Mouse (Mus musculus) skeletal muscle tissue, adult 2 months (tissue): ENCODE measurements around the gene Wdr64.

ENCODE experiments used
- DNase-seq: peaks from one replicate; pipeline ENCODE4 v3.0.0-alpha.2; 2012; ENCODE audit warnings: low read depth, low spot score

Wdr64 gene

DNA sequence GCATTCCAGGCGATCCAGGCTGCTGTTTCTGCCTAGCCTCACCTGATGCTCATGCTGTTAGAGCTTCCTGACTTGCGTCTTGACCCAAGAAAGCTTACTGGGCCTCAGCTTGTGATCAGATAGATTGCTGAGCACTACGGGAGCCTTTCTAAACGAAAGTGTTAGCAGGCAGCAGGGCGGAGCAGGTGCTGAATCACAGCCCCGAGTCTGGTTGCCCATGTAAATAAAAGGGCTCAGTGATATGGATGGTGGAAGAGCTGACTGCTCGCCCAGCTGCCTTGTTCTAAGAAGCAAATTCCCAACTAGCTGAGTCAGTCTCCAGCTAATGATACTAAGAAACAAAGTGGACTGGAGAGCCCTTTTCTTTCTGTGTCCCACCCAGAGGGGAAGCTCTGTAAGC, 27.4 kb downstream of the Wdr64 start:
- DNase-seq, result no peak

DNA sequence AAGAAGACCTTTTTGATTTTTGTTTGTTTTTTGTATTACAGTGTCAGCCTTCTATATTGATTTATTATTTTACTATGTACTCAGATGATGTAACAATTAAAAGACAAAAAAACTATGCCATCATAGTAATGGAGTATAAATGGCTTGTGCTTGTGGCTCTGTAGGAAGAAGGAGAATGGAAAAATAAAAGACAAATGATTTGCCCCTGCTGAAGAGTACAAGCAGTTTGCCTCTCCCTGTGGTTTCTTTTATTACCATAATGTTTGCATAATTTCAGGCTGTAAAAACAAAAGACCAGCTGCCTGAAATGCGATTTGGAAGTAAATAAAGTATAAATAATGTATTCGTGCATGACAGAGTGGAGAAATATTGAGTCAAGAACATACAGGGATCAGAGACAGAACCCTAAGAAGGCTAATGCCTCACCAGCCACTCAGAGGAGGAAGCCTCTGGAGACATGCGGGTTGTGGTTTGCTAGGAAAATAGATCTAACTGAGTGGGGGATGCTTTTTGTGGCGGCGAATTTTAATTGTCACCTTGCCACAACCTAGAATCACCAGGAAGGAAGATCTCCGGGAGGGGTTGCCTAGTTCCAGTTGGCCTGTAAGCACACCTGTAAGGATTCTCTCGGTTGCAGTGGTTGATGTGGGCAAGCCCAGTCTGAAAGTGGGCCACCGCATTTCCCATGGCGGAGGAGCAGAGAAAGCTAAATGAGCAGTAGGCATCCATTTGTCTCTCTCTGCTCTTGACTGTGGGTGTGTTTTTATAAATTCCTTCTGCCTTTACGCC, 56.4 kb downstream of the Wdr64 start:
- no peak for DNase-seq

DNA sequence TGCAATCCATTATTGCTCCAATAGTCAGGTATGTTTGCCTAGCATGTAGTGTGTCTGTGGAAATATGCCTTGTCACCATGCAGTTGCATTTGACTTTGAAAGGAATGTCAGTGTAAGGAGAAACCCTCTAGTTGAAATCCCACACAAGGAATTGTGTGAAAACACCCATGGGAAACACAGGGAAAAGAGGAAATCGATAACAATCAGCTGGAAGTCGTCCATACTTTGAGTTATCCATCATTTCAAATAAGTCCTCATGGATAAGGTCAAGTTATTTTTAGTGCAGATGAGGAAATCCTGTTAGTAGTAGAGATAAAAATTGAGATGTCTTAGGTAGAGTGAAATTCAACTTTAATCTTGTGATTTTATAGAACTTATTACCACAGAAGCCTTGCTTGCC, 96.3 kb downstream of the Wdr64 start:
- DNase-seq, result no peak

DNA sequence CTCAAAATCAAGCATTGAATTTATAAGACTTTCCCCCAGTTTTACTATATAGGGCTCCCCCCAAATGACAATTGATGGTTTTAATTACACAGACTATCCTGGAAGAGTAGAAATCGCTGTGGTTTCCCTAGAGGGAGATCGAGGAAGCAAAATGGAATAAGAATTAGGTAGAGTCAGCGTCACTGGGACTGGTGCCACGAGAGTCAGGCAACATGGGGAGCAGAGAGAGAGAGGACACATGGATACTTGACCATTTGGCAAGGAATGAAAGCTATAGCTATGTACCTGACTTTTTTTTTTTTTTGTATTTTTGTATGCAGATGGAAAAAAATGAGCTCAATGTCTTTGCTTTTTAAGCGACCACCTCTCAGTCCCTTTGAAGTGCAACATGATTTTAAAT, 110.0 kb downstream of the Wdr64 start:
- DNase-seq, result no peak

DNA sequence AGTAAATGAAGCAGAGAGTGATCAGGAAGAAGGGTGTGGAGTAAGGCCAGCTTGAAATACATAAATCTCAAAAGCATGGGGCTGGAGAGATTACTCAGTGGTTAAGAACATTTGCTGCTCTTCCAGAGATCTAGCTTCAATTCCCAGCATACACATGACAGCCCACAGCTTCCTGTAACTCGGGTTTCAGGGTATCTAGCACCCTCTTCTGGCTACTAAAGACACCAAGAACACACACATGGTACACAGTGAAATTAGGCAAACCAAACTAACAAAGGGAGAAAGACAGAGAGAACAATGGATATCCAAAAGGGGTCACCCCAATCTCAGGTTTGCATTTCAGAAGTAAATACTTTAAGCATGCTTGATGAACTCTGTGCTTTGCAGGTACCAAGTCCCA, 113.2 kb downstream of the Wdr64 start:
- DNase-seq, result no peak

DNA sequence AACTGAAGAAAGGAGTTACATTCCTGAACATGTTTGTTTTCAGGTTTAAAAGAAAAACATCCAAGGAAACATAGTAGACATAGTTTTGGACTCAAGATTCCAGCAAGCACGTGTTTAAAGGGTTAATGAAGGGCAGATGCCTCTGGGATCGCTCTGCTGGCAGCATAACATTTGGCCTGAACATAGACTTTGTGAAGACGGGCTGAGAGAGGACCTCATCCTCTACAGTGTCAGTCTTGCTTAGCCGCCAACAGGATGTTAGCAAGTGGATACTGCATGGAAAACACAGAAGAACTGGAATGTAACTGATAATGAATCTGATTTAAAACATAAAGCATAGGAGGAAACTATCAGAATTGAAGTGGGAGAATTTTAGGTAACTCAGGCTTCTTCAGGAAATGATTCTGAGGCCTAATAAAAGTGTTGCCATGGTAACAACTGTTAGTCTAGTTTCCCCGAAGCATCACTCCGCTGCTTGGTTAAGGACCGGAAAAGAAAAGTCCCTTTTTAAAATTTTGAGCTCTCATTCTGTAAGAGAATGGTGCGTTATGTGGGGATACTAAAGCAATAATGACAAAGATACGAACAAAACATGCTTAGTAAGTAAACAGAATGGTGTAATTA, 125.5 kb downstream of the Wdr64 start:
- DNase-seq, result no peak

DNA sequence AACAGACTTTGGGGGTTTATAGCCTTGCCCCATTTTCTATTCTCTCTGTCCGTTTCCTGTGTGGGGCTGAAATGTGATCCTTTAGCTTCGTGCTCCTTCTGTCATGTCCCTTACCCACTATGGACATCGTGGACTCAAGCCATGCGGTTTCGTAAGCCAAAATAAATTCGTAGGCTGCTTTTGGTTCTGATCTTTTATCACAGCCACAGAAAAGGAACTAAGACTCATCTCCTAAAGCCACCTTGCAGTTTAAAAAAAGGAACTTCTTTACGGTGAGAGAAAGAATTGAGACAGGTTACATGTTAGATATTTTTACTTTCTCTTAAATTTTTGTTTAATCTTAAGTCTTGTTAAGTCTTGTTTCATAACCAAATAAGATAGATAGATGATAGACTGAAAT, 130.1 kb downstream of the Wdr64 start:
- DNase-seq, result no peak

DNA sequence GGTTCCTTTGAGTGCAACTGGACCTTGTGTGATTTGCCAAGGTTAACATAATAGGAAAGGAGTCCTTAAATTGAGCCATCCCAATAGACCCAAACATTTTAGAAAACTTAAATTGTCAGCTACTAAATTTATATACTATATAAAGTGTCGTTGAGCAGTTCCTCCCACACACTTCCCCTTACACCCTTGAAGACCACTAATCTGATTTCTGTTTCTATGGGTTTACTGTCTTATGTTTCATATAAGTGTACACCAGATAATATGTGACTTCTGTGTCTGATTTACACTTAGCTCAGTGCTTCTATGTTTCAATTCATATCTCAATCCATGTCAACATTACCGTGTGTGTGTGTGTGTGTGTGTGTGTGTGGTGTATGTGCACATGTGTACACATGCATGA, 130.8 kb downstream of the Wdr64 start:
- no peak for DNase-seq

DNA sequence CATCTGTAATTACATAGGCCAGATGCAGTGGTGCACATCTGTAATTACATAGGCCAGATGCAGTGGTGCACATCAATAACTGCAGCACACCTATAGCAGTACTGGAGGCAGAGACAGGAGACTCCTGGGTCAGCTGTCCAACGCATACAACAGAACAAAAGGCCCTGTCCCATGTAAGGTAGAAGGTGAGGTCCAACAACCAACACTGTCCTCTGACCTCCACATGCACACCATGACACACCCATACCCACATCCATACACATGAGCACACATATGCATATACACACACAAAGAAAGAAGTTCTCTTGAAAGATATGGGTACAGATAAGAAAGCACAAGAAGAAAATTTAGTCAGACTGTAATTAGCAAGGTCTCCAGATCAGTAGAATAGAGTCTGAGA, 157.1 kb downstream of the Wdr64 start:
- no peak for DNase-seq
